Mouse (Mus musculus) heart, postnatal 0 days (tissue): ENCODE measurements at regions not wholly inside any gene's neighbourhood (a gene's known extent, or its start where the extent isn't known, plus 50 kb on each side); places are given as distances from the start of the nearest gene placed in this dataset.

ENCODE experiments used
- ATAC-seq: fragments of 200-750 bp; cut with Nextera tagmentation; 2 replicates; pipeline ENCODE4 v1.8.0; 2017; ENCODE audit warnings: low read depth, moderate number of reproducible peaks, moderate library complexity; ENCODE audit not compliant: insufficient read depth
- DNase-seq: peaks from one replicate; pipeline ENCODE4 v3.0.0-alpha.2; 2016; ENCODE audit warnings: low spot score
- H3K27ac ChIP-seq: fragments of 300-500 bp; sonication (generic); 2 replicates; pipeline ENCODE4 v1.5.1; 2014; ENCODE audit warnings: low read depth, mild to moderate bottlenecking
- H3K27me3 ChIP-seq: fragments of 300-500 bp; sonication (generic); 2 replicates; pipeline ENCODE4 v1.6.1; 2014; ENCODE audit warnings: low read length, mixed read lengths; ENCODE audit not compliant: control insufficient read depth, insufficient read depth
- H3K36me3 ChIP-seq: fragments of 300-500 bp; sonication (generic); replicated peaks from 2 replicates; pipeline ENCODE4 v1.6.1; 2014; ENCODE audit warnings: low read length, mixed read lengths; ENCODE audit not compliant: control insufficient read depth, insufficient read depth
- H3K4me1 ChIP-seq: fragments of 300-500 bp; sonication (generic); 2 replicates; pipeline ENCODE4 v1.6.1; 2014; ENCODE audit warnings: antibody characterized with exemption; ENCODE audit not compliant: control insufficient read depth, insufficient read depth
- H3K4me2 ChIP-seq: fragments of 300-500 bp; sonication (generic); 2 replicates; pipeline ENCODE4 v1.6.1; 2014; ENCODE audit warnings: low read depth, mild to moderate bottlenecking, low read length, moderate library complexity
- H3K4me3 ChIP-seq: fragments of 300-500 bp; sonication (generic); 2 replicates; pipeline ENCODE4 v1.5.1; 2014; ENCODE audit warnings: low read depth, low read length
- H3K9ac ChIP-seq: fragments of 300-500 bp; sonication (generic); replicated peaks from 2 replicates; pipeline ENCODE4 v1.6.1; 2014; ENCODE audit warnings: low read depth, low read length, mixed read lengths
- H3K9me3 ChIP-seq: fragments of 300-500 bp; sonication (generic); replicated peaks from 2 replicates; pipeline ENCODE4 v1.6.1; 2016; ENCODE audit warnings: low read length; ENCODE audit not compliant: control insufficient read depth
- CTCF ChIP-seq: IDR thresholded peaks from 2 replicates; pipeline ENCODE4 v1.5.1; 2016; ENCODE audit warnings: antibody characterized with exemption, control low read depth, low read depth
- EP300 ChIP-seq: IDR thresholded peaks from 2 replicates; pipeline ENCODE4 v1.6.1; 2016; ENCODE audit warnings: antibody characterized with exemption, low read depth
- WGBS: fragments of 180-500 bp; shearing (Covaris S2); extraction: QIAGEN DNeasy Blood & Tissue Kit; methylation state at CpG from one replicate; pipeline ENCODE4 v1.1.7; 2014; 5-methylcytosine and 5-hydroxymethylcytosine counted together

DNA sequence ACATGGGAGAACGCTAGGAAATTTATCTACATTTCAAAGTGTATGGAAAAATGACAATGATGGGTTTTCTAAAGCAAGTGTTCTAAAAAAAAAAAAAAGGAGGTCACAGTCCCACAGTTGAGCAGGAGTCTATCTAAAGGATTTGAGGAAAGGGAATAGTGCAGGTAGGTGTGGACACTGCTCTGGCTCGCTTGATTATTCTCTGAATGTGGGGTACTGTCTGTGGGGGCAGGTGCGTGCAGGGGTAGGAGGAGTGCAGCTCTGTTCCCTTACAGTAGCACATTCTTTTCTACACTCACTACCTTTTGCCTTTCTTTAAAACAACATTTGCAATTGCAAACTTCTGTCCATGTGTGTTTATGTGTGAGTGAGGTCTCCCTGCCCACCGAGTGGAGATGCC, 263.2 kb downstream of the Serpinb8 start:
- ATAC-seq (no peak), DNase-seq (no peak)
- H3K9me3 ChIP-seq = no peaks in the 10 kb centered on the region
- H3K4me3 ChIP-seq = no peak overlapping the region
- no peaks in the 10 kb centered on the region for H3K36me3 ChIP-seq
- H3K4me2 ChIP-seq = no peak overlapping the region
- H3K9ac ChIP-seq = no peak overlapping the region
- H3K27ac ChIP-seq = no peak overlapping the region
- TF ChIP-seq CTCF = no peak
- no peak for TF ChIP-seq EP300
- H3K27me3 ChIP-seq = no peaks in the 10 kb centered on the region
- 71% methylated on average over 4 of the region's 4 CpGs for WGBS
- H3K4me1 ChIP-seq = no peaks in the 10 kb centered on the region

DNA sequence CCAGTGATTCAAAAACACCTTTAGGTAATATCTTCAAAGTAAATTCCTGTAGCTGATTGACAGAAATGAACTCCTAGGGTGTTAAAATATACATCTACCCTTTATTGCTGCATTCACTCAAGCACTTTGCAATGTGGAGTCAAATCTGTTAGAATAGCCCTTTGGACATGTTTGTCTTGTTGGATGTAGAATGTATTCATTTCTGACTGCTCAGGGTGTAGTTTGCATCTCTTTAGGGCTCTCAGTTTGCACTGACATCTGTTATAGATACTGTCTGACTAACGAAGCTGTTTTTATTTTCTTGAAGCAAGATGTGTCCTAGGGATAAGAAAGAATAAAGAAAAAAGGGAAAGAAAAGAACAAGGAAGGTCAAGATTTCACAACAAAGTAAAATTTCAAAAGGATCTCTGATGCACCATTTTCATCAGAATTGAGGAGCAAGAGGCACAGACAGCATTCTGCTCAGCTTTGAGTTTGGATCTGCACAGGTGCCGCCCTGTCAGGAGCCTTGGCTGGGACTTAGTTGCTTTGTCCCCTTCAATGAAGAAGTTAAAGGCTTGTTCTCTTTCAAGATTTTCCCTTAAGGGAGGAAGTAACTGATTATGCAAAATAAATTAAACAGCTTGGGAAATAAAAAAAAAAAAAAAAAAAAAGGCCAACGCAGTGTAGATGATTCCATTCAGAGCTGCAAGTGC, 308.1 kb downstream of the Serpinb8 start:
- H3K27me3 ChIP-seq = no peaks in the 10 kb centered on the region
- no peak for DNase-seq
- H3K36me3 ChIP-seq = no peaks in the 10 kb centered on the region
- ATAC-seq = no peak
- no peaks in the 10 kb centered on the region for H3K9me3 ChIP-seq
- H3K9ac ChIP-seq = no peak overlapping the region
- no peak overlapping the region for H3K27ac ChIP-seq
- TF ChIP-seq EP300 (no peak), CTCF (no peak)
- WGBS = 57% methylated on average over 3 of the region's 3 CpGs
- H3K4me2 ChIP-seq = no peak overlapping the region
- no peak overlapping the region for H3K4me3 ChIP-seq
- H3K4me1 ChIP-seq = no peaks in the 10 kb centered on the region

GRCm38 (mm10) chr1:107899261-107899660, 309.5 kb downstream of the Serpinb8 start:
- 83% methylated on average over 4 of the region's 4 CpGs for WGBS
- DNase-seq = no peak
- H3K36me3 ChIP-seq = no peaks in the 10 kb centered on the region
- no peak for ATAC-seq
- H3K4me3 ChIP-seq = no peak overlapping the region
- no peak overlapping the region for H3K4me2 ChIP-seq
- H3K9me3 ChIP-seq = no peaks in the 10 kb centered on the region
- TF ChIP-seq CTCF (no peak), EP300 (no peak)
- no peak overlapping the region for H3K27ac ChIP-seq
- H3K9ac ChIP-seq = no peak overlapping the region
- no peaks in the 10 kb centered on the region for H3K27me3 ChIP-seq
- H3K4me1 ChIP-seq = no peaks in the 10 kb centered on the region

- no peak overlapping the region for H3K4me2 ChIP-seq
- no peaks in the 10 kb centered on the region for H3K36me3 ChIP-seq
- ATAC-seq (no peak), DNase-seq (no peak)
- 77% methylated on average over 2 of the region's 2 CpGs for WGBS
- no peak overlapping the region for H3K9ac ChIP-seq
- H3K4me1 ChIP-seq = no peaks in the 10 kb centered on the region
- no peak overlapping the region for H3K27ac ChIP-seq
- no peaks in the 10 kb centered on the region for H3K9me3 ChIP-seq
- no peak overlapping the region for H3K4me3 ChIP-seq
- H3K27me3 ChIP-seq = no peaks in the 10 kb centered on the region
- no peak for TF ChIP-seq CTCF
- TF ChIP-seq EP300 = no peak
Measured at GRCm38 (mm10) chr1:107900449-107900848, 310.6 kb downstream of the Serpinb8 start.

DNA sequence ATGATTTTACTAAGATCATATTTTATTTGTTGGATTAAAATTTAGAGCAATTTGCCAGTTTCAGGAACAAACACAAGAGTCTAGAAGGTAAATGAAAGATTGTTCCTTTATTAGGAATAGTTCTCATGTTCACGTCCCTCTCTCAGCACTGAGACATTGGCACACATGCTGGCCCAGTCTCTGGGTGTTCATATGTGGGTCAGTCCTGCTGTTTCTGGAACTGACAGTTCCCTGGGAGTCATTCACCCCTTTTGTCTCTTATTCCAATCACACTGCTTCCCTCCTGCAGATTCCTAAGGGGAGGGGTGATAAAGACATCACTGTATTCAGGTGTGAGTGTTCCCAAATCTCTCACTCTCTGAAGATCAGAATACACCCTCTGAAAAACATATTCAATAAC, 311.1 kb downstream of the Serpinb8 start:
- DNase-seq (no peak), ATAC-seq (no peak)
- Histone ChIP-seq H3K4me1 (no peaks in the 10 kb centered on the region), H3K27ac (no peak overlapping the region), H3K4me3 (no peak overlapping the region), H3K9me3 (no peaks in the 10 kb centered on the region), H3K36me3 (no peaks in the 10 kb centered on the region), H3K9ac (no peak overlapping the region), H3K4me2 (no peak overlapping the region), H3K27me3 (no peaks in the 10 kb centered on the region)
- TF ChIP-seq EP300 (no peak), CTCF (no peak)
- WGBS = 64% methylated on average over 1 of the region's 1 CpGs
